Mouse (Mus musculus): Measurements from ENCODE around the gene Mfsd4b3. TPM values are rescaled to one million over a fixed set of nuclear protein-coding genes. Genes with fewer than 3 reads are reported as not detected.
"Not testable (repeated sequence)": the region's sequence is repeated elsewhere in the genome, so short reads cannot be mapped to it uniquely, and the experiment has no call there.

Gene Mfsd4b3
- polyA plus RNA-seq, 1 experiment, result not detected

GRCm38 (mm10) chr10:39949377-39949954 lies 10.5 kb downstream of the Mfsd4b3 start:
- H3K4me1 ChIP-seq (ENCODE audit: control insufficient read depth), result no peaks in the 10 kb centered on the region
- no peak overlapping the region for H3K4me3 ChIP-seq (replicated peaks)
- no peaks in the 10 kb centered on the region for H3K36me3 ChIP-seq (ENCODE audit: control insufficient read depth)
- H3K27me3 ChIP-seq (ENCODE audit: control insufficient read depth), result no peaks in the 10 kb centered on the region
- no peaks in the 10 kb centered on the region for H3K9me3 ChIP-seq (ENCODE audit: control insufficient read depth, low read length)
- no peak for TF ChIP-seq TAL1 (IDR thresholded peaks at IDR 0.05; ENCODE audit: low read length)
- TF ChIP-seq GATA1 (IDR thresholded peaks at IDR 0.05; ENCODE audit: low read length), result no peak

- H3K9me3 ChIP-seq (ENCODE audit: control insufficient read depth, low read length); H3K27me3 ChIP-seq (ENCODE audit: control insufficient read depth); H3K4me1 ChIP-seq (ENCODE audit: control insufficient read depth); H3K4me3 ChIP-seq (replicated peaks); H3K36me3 ChIP-seq (ENCODE audit: control insufficient read depth): not testable (repeated sequence)
Observed at GRCm38 (mm10) chr10:39947195-39947594, 12.8 kb downstream of the Mfsd4b3 start.

- TF ChIP-seq TAL1 (IDR thresholded peaks at IDR 0.05; ENCODE audit: low read length), result no peak
- no peak for TF ChIP-seq GATA1 (IDR thresholded peaks at IDR 0.05; ENCODE audit: low read length)
- Histone ChIP-seq H3K4me1 (ENCODE audit: control insufficient read depth) (no peaks in the 10 kb centered on the region), H3K9me3 (ENCODE audit: control insufficient read depth, low read length) (no peaks in the 10 kb centered on the region), H3K27me3 (ENCODE audit: control insufficient read depth) (no peaks in the 10 kb centered on the region), H3K36me3 (ENCODE audit: control insufficient read depth) (no peaks in the 10 kb centered on the region), H3K4me3 (replicated peaks) (no peak overlapping the region)
Observed at GRCm38 (mm10) chr10:39936553-39936952, 23.4 kb downstream of the Mfsd4b3 start.

- Histone ChIP-seq H3K9me3 (ENCODE audit: control insufficient read depth, low read length) (no peaks in the 10 kb centered on the region), H3K36me3 (ENCODE audit: control insufficient read depth) (no peaks in the 10 kb centered on the region), H3K27me3 (ENCODE audit: control insufficient read depth) (peaks cover 28% of the 10 kb centered on the region), H3K4me3 (replicated peaks) (no peak within 1 kb of the TSS), H3K4me1 (ENCODE audit: control insufficient read depth) (peaks cover 3% of the 10 kb centered on the region)
- TF ChIP-seq TAL1 (IDR thresholded peaks at IDR 0.05; ENCODE audit: low read length) (no peak), GATA1 (IDR thresholded peaks at IDR 0.05; ENCODE audit: low read length) (no peak)
Observed at GRCm38 (mm10) chr10:39926616-39927139, 33.3 kb downstream of the Mfsd4b3 start, which contains the start of gene Mfsd4b2. Gene Mfsd4b2, minus strand, starts transcription at chr10:39926923.

GRCm38 (mm10) chr10:39924556-39924955 lies 35.4 kb downstream of the Mfsd4b3 start:
- not testable (repeated sequence) for H3K9me3 ChIP-seq (ENCODE audit: control insufficient read depth, low read length); H3K36me3 ChIP-seq (ENCODE audit: control insufficient read depth); H3K4me1 ChIP-seq (ENCODE audit: control insufficient read depth); H3K4me3 ChIP-seq (replicated peaks)
- H3K27me3 ChIP-seq (ENCODE audit: control insufficient read depth), result peaks cover 28% of the 10 kb centered on the region

- no peaks in the 10 kb centered on the region for H3K36me3 ChIP-seq (ENCODE audit: control insufficient read depth)
- TF ChIP-seq TAL1 (IDR thresholded peaks at IDR 0.05; ENCODE audit: low read length) (no peak), GATA1 (IDR thresholded peaks at IDR 0.05; ENCODE audit: low read length) (no peak)
- no peaks in the 10 kb centered on the region for H3K9me3 ChIP-seq (ENCODE audit: control insufficient read depth, low read length)
- H3K4me3 ChIP-seq (replicated peaks), result no peak overlapping the region
- H3K27me3 ChIP-seq (ENCODE audit: control insufficient read depth), result no peaks in the 10 kb centered on the region
- no peaks in the 10 kb centered on the region for H3K4me1 ChIP-seq (ENCODE audit: control insufficient read depth)
Observed at GRCm38 (mm10) chr10:39912616-39913015, 47.3 kb downstream of the Mfsd4b3 start.

GRCm38 (mm10) chr10:39908768-39909441 lies 51.0 kb downstream of the Mfsd4b3 start:
- no peaks in the 10 kb centered on the region for H3K4me1 ChIP-seq (ENCODE audit: control insufficient read depth)
- no peaks in the 10 kb centered on the region for H3K27me3 ChIP-seq (ENCODE audit: control insufficient read depth)
- H3K36me3 ChIP-seq (ENCODE audit: control insufficient read depth), result no peaks in the 10 kb centered on the region
- no peak overlapping the region for H3K4me3 ChIP-seq (replicated peaks)
- TF ChIP-seq GATA1 (IDR thresholded peaks at IDR 0.05; ENCODE audit: low read length) (no peak), TAL1 (IDR thresholded peaks at IDR 0.05; ENCODE audit: low read length) (no peak)
- H3K9me3 ChIP-seq (ENCODE audit: control insufficient read depth, low read length), result no peaks in the 10 kb centered on the region

GRCm38 (mm10) chr10:39906799-39907658 lies 52.9 kb downstream of the Mfsd4b3 start:
- H3K36me3 ChIP-seq (ENCODE audit: control insufficient read depth), result no peaks in the 10 kb centered on the region
- no peaks in the 10 kb centered on the region for H3K27me3 ChIP-seq (ENCODE audit: control insufficient read depth)
- H3K4me1 ChIP-seq (ENCODE audit: control insufficient read depth), result no peaks in the 10 kb centered on the region
- H3K4me3 ChIP-seq (replicated peaks), result no peak overlapping the region
- H3K9me3 ChIP-seq (ENCODE audit: control insufficient read depth, low read length), result no peaks in the 10 kb centered on the region
- TF ChIP-seq TAL1 (IDR thresholded peaks at IDR 0.05; ENCODE audit: low read length) (no peak), GATA1 (IDR thresholded peaks at IDR 0.05; ENCODE audit: low read length) (no peak)

GRCm38 (mm10) chr10:39904191-39904590 lies 55.8 kb downstream of the Mfsd4b3 start:
- Histone ChIP-seq H3K4me1 (ENCODE audit: control insufficient read depth) (peaks cover 2% of the 10 kb centered on the region), H3K9me3 (ENCODE audit: control insufficient read depth, low read length) (peaks cover 5% of the 10 kb centered on the region; the same call in 1 of the 2 replicates), H3K36me3 (ENCODE audit: control insufficient read depth) (no peaks in the 10 kb centered on the region), H3K4me3 (replicated peaks) (no peak overlapping the region), H3K27me3 (ENCODE audit: control insufficient read depth) (no peaks in the 10 kb centered on the region)
- TF ChIP-seq GATA1 (IDR thresholded peaks at IDR 0.05; ENCODE audit: low read length) (no peak), TAL1 (IDR thresholded peaks at IDR 0.05; ENCODE audit: low read length) (no peak)
